Comparison of ENCODE assay signal across 7 mouse cellular contexts in the genomic region with DNA sequence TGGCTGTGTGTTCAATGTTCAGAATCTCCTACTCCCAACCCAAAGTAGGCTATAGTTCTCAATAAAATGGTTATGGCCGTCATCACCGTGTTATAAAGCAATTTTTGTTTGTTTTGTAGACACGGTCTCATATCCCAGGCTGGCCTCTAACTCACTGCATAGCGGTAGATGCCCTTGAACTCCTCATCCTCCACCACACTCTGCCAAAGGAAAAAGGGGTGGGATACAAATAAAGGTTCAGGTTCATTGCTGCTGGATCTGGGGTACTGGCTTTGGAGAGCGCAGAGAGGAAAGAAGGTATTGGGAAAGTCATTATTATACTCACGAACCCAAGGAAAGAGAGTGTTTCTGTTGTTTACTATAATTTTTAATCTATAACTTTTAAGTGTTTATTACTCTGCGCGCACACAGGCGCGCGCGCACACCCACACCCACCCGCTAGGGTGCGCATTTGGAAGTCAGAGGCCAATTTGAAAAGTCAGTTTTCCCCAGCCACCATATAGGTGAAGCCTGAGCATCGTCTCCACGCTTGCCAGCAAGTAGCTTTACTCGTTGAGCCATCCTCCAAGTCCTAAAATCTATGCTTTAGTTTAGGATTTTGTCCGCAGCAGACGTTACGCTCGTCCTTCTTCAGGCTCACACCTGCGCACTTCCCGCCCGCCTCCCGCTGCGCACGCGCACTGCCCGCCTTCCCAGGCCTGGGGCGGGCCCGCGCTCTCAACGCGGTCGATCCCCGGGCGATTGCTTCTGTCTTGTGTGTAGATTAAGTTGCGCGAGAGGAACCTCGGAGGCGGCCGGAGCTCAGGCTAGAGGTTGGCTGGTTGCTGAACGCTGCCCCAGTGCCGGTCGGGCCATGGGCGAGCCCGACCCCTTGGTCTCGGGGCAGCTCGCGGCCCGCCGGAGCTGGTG. TPM values are rescaled to one million over a fixed set of nuclear protein-coding genes. Genes with fewer than 3 reads are reported as not detected.
DNase-seq lines count a peak whose midpoint lies in the region; ATAC-seq lines count a peak whose summit lies in the region.

Rnf8 (plus strand) TSS at position 676 of the 909 bp plus-strand sequence.
Gm28043 (plus strand) TSS at position 762 of the 909 bp plus-strand sequence.

- 1% methylated on average over 52 of the region's 52 CpGs for WGBS in intestine, embryonic 15.5 days
- 2% methylated on average over 52 of the region's 52 CpGs for WGBS in midbrain, embryonic 10.5 days

- peak within 1 kb of the TSS; percentile 96 for H3K9ac ChIP-seq in intestine, embryonic 15.5 days

- peak within 1 kb of the TSS; percentile 99 for H3K4me3 ChIP-seq in intestine, embryonic 15.5 days (replicated peaks)
- peak within 1 kb of the TSS; percentile 94 for H3K4me3 ChIP-seq in midbrain, embryonic 10.5 days

- ATAC-seq in intestine, embryonic 15.5 days = peak; percentile 97

- intact Hi-C loops in gastrocnemius, postnatal 36 days (cut with DNase I) = loop anchor here (5.0 kb wide), 1 partner anchor 268 kb away; no protein-coding TSS in a partner anchor
- intact Hi-C loops in left cerebral cortex, postnatal 25 days (cut with DNase I) = no loop called here

- DNase-seq in adrenal gland, adult 2 months = peak; percentile 96
- peak; percentile 92 for DNase-seq in embryo, embryonic 11.5 days (ENCODE audit: low read depth, low spot score)
- peak; percentile 89 for DNase-seq in gastrocnemius, postnatal 36 days
- DNase-seq in left cerebral cortex, postnatal 25 days (ENCODE audit: low spot score in 2 of 2) = peak; percentile 95 to 96
- DNase-seq in midbrain, embryonic 10.5 days (ENCODE audit: low spot score) = peak; percentile 94
- peak; percentile 96 for DNase-seq in right cerebral cortex, postnatal 4 days

- H3K4me2 ChIP-seq in intestine, embryonic 15.5 days (replicated peaks) = peak within 1 kb of the TSS; percentile 75

- H3K9me3 ChIP-seq in intestine, embryonic 15.5 days = no peaks in the 10 kb centered on the region
- no peaks in the 10 kb centered on the region for H3K9me3 ChIP-seq in midbrain, embryonic 10.5 days (replicated peaks)

- peak within 1 kb of the TSS; percentile 96 for H3K27ac ChIP-seq in intestine, embryonic 15.5 days
- peak within 1 kb of the TSS; percentile 96 for H3K27ac ChIP-seq in midbrain, embryonic 10.5 days (replicated peaks)

- H3K4me1 ChIP-seq in intestine, embryonic 15.5 days (replicated peaks) = peaks cover 15% of the 10 kb centered on the region; the same call in 1 of the 2 replicates
- peaks cover 26% of the 10 kb centered on the region for H3K4me1 ChIP-seq in midbrain, embryonic 10.5 days

- H3K27me3 ChIP-seq in intestine, embryonic 15.5 days (replicated peaks) = no peaks in the 10 kb centered on the region
- no peaks in the 10 kb centered on the region for H3K27me3 ChIP-seq in midbrain, embryonic 10.5 days (ENCODE audit: low read depth, poor library complexity, severe bottlenecking)

- no peaks in the 10 kb centered on the region for H3K36me3 ChIP-seq in intestine, embryonic 15.5 days
- peaks cover 24% of the 10 kb centered on the region for H3K36me3 ChIP-seq in midbrain, embryonic 10.5 days

RNA-seq across cellular contexts. Expression of gene Rnf8, which starts in this region (rescaled TPM):
- 10 to 100 TPM; 31.2 to 54.3 TPM for total RNA-seq in adrenal gland, adult 2 months (2021)
- 22.7 and 35.0 TPM in 2 replicates for polyA plus RNA-seq in adrenal gland, adult 2 months (2012; rRNA removed)
- total RNA-seq in gastrocnemius, postnatal 36 days (2021) = 10 to 100 TPM; 17.9 to 22.4 TPM
- 62.8 and 64.4 TPM in 2 replicates for polyA plus RNA-seq in intestine, embryonic 15.5 days (2015; fragmentation: Nextera tagmentation; extraction: Ambion mirVana)
- total RNA-seq in left cerebral cortex, postnatal 25 days (2021) = 10 to 100 TPM; 59.1 to 70.2 TPM
- 113 and 116 TPM in 2 replicates for polyA plus RNA-seq in midbrain, embryonic 10.5 days (2016; fragmentation: Nextera tagmentation; extraction: Ambion mirVana)

RNA-seq across cellular contexts. Expression of gene Gm28043, which starts in this region (rescaled TPM):
- total RNA-seq in adrenal gland, adult 2 months (2021) = 1 to 10 TPM; 1.8 to 2.4 TPM
- polyA plus RNA-seq in adrenal gland, adult 2 months (2012; rRNA removed) = 0.16 and 0.26 TPM in 2 replicates
- total RNA-seq in gastrocnemius, postnatal 36 days (2021) = 1 to 10 TPM in 1 of 2 experiments, under 1 TPM in 1; 0.84 to 1.7 TPM
- 2.4 and 2.7 TPM in 2 replicates for polyA plus RNA-seq in intestine, embryonic 15.5 days (2015; fragmentation: Nextera tagmentation; extraction: Ambion mirVana)
- 1 to 10 TPM; 4.3 TPM for total RNA-seq in left cerebral cortex, postnatal 25 days (2021)
- 2.4 and 3.0 TPM in 2 replicates for polyA plus RNA-seq in midbrain, embryonic 10.5 days (2016; fragmentation: Nextera tagmentation; extraction: Ambion mirVana)

Comparison
In these comparisons a context has a peak if more than half of its experiments do, and no peak if none do; other contexts are left out.
1. Peak in every context shown above with its lines: DNase-seq, ATAC-seq, H3K4me3 ChIP-seq and H3K27ac ChIP-seq.